In the genomic region with DNA sequence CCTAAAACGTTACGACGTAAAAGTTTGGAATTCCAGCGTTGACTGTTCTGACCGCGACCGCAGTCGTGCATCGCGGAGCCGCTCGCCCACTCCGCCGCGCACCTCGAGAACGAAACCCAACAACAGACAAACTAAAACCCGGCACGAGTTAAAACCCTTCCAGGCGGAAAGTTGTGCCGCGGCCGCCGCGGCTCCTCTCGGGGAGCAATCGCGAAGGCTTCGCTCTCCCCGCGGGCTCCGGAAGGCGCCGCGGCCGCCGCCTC, we compare ENCODE assay signal across 8 mouse cellular contexts.
A peak's percentile ranks its signal among the peaks of the same experiment; 100 is the strongest.
DNase-seq lines count a peak whose midpoint lies in the region; ATAC-seq and TF ChIP-seq lines count a peak whose summit lies in the region.

No protein-coding gene starts in this region.

- no peaks in the 10 kb centered on the region for H3K4me1 ChIP-seq in forebrain, embryonic 11.5 days (replicated peaks; ENCODE audit: control insufficient read depth, insufficient read depth, low read length)

- whole genome bisulfite sequencing in forebrain, embryonic 11.5 days, result under 1% methylated on average over 37 of the region's 37 CpGs

- peak; percentile 62 for DNase-seq in retina, embryonic 14.5 days (ENCODE audit: low spot score)
- no peak for DNase-seq in retina, postnatal 1 day
- no peak for DNase-seq in Patski (ENCODE audit: low read depth, low spot score)
- DNase-seq in forebrain, embryonic 11.5 days (ENCODE audit: low spot score), result no peak
- peak; percentile 70 for DNase-seq in kidney, postnatal 10 days
- DNase-seq in lung, postnatal 36 days, result peak; percentile 45
- DNase-seq in testis, postnatal 10 days (ENCODE audit: low spot score), result peak; percentile 71
- DNase-seq in left cerebral cortex, postnatal 14 days (ENCODE audit: low spot score in 2 of 2), result no peak

- peak overlapping the region; percentile 100 for H3K9ac ChIP-seq in forebrain, embryonic 11.5 days (ENCODE audit: low read length)

- no peaks in the 10 kb centered on the region for H3K9me3 ChIP-seq in forebrain, embryonic 11.5 days (ENCODE audit: control insufficient read depth, low read length)

- H3K27me3 ChIP-seq in Patski, result no peaks in the 10 kb centered on the region
- no peaks in the 10 kb centered on the region for H3K27me3 ChIP-seq in forebrain, embryonic 11.5 days (ENCODE audit: control insufficient read depth, insufficient read depth, low read length)

- in situ Hi-C loops in Patski (cut with MboI; ENCODE audit: low pct_unique_long_range_greater_than_20kb), result no loop called here

- H3K27ac ChIP-seq in forebrain, embryonic 11.5 days (ENCODE audit: low read depth, low read length), result peak overlapping the region; percentile 99

- CTCF ChIA-PET in Patski (lab: Charles Lee), result interaction anchor here (1.6 to 2.1 kb wide), 2 partner anchors 137 to 178 kb away, joined by 5 to 7 read pairs; no protein-coding TSS in a partner anchor

- peak overlapping the region; percentile 89 for H3K4me3 ChIP-seq in forebrain, embryonic 11.5 days (ENCODE audit: low read depth, low read length)

- POLR2A ChIA-PET in Patski (lab: Charles Lee), result interaction anchor here (0.6 to 4.6 kb wide), 12 partner anchors 12 to 179 kb away, joined by 3 to 39 read pairs (median 5); no protein-coding TSS in a partner anchor

- peaks cover 1% of the 10 kb centered on the region; the same call in 1 of the 2 replicates for H3K36me3 ChIP-seq in forebrain, embryonic 11.5 days (ENCODE audit: control insufficient read depth, insufficient read depth, low read length)

- H3K4me2 ChIP-seq in forebrain, embryonic 11.5 days (ENCODE audit: low read depth, low read length, severe bottlenecking), result peak overlapping the region; percentile 83; the same call in 1 of the 2 replicates

- ATAC-seq in Patski, result peak; percentile 38
- no peak; the same call in 1 of the 2 replicates for ATAC-seq in forebrain, embryonic 11.5 days (replicated peaks; ENCODE audit: low FRiP score)

- TF ChIP-seq CTCF in Patski (IDR thresholded peaks at IDR 0.05), result no peak

- intact Hi-C loops in left cerebral cortex, postnatal 14 days (cut with DNase I), result loop anchor here (5.0 to 10.0 kb wide), 4 partner anchors 53 to 433 kb away; no protein-coding TSS in a partner anchor

Comparison
In these comparisons a context has a peak if more than half of its experiments do, and no peak if none do; other contexts are left out.
1. DNase-seq: peak in retina, embryonic 14.5 days (single experiment), kidney, postnatal 10 days (single experiment), lung, postnatal 36 days (single experiment) and testis, postnatal 10 days (single experiment); none in retina, postnatal 1 day (single experiment), Patski (single experiment), forebrain, embryonic 11.5 days (single experiment) and left cerebral cortex, postnatal 14 days (0 of 2).